Mouse (Mus musculus) lung, postnatal 4 days (tissue): Measurements from ENCODE around the gene H2-DMa.
A peak's percentile ranks its signal among the peaks of the same experiment; 100 is the strongest.

Source experiments
- DNase-seq, 2 experiments: peaks; one replicate each; pipeline ENCODE4 v3.0.0; 2021

H2-DMa gene

DNA sequence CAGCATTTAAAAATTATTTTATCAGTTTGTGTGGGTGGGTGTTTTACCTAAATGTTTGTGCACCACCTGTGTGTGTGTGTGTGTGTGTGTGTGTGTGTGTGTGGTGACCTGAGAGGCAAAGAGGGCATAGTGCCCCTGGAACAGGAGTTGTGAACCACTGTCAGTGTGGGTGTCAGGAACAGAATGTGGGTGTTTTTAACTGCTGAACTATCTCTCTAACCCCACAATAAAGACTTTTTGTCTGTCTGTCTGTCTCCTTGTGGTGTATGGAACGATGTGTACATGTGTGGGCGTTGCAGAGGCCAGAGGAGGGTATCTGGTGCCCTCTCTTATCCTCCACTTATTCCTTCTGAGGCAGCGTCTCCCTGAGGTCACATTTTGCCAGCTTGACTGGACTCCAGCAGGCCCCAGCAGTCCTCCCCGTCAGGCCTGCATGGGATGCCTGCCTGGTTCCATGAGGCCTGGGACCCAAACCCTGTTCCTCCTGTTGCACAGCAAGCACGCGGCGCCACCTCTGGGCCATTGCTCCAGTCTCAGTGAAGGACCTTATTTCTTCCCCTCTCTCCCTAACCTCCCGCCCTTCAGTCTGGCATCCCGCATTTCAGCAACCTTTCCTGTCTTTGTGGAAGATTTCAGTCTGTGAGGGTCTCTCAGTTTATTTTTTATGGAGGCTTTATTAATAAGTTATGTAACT lies 45.0 kb downstream of the H2-DMa start:
- DNase-seq, result peak; percentile 35 to 38

DNA sequence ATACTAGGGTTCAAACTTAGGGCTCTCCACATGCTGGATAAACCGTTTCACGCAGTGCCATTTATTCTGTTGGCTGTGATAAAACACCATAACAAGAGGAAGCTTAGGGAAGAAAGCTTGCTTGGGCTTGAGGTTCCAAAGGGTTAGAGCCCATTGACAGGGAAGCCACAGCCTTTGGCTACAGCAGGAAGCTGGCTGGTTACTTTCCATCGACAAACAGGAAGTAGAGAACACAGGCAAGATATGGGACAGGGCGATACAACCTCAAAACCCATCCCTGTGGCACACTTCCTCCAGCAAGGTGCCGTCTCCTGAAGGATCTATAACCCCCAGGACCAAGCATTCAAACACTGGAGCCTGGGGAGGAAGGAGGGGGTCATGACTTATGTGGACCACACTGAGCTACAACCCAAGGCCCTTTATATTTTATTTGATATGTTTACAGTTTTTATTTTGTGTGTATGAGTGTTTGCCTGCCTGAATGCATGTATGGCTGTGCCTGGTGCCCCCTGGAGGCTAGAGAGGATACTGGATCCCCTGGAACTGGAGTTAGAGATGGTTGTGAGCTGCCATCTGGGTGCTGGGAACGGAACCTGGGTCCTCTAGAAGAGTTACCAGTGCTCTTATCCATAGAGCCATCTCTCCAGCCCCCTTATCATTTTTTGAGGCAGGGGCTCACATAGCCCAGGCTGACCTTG lies 45.8 kb downstream of the H2-DMa start:
- DNase-seq, result peak in 1 of 2 experiments; percentile 28

DNA sequence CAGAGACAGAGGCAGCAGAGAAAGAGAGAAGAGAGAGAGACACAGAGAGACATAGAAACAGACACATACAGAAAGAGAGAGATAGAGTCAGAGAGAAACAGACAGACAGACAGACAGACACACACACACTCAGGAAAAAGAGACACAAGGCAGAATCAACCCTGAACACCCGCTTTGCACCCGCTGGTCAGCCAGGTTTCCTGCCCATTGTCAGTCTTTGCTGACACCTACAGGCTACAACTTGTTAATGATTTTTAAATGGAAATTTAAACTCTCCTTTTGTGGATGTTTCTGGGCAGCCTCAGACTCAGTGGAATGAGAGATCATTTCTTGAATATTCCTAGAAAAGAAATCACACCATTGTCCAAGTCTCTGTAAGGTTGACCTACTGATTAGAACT lies 49.9 kb downstream of the H2-DMa start:
- peak in 1 of 2 experiments; percentile 56 for DNase-seq

DNA sequence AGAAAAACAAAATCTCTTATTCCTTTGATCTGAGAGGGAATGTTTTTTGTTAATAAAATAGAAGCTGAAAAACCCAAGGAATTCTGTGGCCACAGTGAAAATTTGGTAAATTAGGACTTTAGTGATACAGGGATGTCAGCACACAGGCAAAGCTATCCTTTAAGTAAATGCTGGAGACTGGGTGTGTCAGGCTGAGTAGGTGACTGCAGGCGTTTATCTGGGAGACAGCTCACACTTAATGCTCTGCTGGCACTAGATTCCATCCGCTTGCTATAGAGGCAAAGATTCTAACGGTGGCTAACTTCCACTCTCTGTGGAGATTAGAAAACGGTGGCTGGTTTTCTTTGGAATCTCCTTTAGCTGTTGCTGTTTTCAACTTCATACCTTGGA lies 51.1 kb downstream of the H2-DMa start:
- DNase-seq, result no peak

DNA sequence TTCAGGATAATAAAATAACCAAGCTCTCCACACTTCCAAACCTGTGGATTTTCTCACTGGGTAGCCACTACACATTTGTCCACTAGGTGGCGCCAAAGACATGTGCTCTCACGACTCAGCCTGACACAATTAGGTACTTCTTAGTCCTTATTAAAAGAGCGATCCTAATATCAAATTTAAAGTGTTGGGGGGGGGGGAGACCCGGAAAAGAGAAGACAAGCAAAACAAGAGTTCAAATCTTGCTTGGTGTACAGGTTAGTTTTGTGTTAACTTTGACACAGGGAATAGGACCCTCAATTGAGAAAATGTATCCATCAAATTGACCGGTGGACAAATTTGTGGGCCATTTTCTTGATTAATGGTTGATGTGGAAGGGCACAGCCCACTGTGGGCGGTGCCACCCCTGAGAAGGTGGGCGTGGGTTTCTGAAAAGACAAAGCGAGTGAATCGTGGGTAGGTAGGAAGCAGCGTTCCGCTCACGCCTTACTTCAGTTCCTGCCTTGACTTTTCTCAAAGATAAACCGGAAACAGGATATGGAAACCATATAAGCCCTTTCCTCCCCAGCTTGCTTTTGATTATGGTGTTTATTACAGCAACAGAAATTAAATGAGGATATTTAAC lies 51.6 kb downstream of the H2-DMa start:
- peak; percentile 68 to 87 for DNase-seq

DNA sequence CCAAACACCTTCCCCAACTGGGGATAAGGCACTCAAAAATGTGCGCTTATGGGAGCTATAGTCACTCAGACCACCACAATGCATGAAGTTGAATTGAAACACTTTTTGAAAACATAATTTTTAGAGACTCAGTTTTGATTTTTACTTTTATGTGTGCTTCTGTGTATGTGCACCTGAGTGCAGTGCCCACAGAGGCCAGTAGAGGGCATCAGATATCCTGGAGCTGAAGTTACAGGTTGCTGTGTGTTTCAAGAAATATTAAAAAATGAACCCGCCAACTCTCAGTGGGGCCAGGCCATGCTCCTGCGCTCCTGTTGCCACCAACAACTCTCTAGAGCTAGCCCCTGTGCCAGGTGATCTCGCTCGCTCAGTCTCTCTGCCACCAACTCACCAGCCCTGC lies 53.2 kb downstream of the H2-DMa start:
- DNase-seq, result no peak

DNA sequence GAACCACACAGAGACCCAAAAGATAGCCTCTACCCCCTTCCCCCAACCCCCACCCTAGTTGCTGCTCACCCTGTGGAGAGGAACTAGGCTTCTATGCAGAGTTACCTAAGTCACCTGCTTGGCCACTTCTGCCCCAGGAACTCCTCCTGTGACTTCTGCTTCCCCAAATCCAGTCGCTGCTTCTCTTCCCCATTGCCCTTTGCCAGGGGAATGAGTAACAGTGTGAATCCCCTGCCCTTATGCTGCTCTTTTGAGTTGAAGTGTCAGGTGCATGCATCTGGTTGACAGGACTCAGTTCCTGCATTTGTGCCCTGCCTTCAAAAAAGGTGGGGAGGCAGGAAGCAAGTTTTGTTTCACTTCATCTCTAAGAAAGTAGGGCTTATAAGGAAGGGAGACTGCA lies 54.7 kb downstream of the H2-DMa start:
- no peak for DNase-seq

DNA sequence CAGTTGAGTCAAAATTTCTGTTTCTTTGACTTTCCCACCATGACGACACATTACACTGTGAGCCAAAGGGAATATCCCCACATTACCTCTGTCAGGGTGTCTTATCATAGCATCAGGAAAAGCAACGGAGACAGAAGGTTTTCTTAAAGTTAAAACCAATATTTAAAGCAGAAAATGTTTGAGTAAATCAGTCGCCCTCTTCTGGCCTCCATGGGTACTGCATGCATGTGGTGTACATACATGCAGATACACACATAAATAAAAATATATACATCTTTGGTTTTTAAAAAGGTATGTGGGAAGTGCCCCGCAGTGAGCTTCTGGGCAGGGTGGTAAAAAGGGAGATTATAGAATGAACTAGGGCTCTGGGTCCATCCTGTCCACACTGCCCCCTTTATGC lies 57.8 kb downstream of the H2-DMa start:
- DNase-seq, result no peak

DNA sequence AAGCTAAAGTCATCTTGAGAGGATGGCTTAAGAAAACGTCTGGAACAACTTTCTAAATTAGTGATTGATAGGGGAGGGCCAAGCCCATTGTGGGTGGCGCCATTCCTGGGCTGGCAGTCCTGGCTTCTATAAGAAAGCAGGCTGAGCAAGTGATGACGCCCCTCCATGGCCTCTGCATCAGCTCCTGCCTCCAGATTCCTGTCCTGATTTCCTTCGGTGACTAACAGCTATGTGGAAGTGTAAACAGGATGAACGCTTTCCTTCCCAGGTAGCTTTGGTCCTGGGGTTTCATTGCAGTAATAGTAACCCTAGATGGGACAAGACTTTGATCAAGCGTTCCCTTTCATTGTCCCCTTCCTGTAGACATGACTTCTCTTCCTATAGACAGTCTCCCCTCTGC lies 59.7 kb downstream of the H2-DMa start:
- DNase-seq, result no peak

DNA sequence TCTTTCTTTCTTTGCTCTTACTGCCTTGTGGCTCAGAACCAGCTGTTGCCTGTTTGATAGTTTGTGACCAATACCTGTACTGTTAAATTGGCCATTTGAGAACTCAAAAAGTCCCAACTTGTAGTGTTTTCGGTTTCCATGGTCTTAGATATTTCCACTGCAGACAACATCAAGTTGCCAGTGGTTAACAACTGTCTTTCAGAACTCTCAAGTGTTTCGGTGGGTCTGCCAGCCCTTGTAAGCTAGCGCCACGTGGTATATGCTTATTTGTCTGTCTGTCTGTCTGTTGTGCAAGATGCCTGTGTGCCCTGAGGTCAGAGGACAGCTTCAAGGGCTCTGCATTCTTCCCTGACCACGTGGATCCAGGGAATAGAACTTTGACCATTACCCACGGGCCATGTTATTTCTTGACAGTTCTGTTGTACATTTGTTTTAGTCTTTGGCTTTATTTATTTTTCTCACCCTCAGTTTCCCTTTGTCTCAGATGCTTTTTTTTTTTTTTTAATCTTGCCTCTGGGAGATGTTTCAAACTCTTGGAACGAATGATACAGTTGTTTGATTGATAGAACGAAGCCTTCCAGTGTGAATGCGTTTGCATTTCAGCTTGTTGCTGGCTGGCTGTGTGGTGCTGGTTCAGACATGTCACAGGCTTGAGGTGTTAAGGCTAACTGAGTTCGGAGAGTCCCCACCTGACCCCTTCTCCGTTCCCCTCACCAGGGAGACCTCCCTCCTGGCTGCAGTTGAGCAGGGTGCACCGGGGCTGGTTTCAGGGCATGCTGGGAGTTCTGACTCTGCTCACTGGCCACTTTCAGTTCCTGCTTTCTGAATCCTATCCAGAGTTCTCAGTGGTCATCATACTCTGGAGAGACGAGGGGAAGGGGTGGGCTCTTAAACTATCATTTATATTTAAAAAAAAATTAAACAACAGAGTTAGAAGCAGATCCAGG lies 60.8 kb downstream of the H2-DMa start:
- DNase-seq, result no peak

DNA sequence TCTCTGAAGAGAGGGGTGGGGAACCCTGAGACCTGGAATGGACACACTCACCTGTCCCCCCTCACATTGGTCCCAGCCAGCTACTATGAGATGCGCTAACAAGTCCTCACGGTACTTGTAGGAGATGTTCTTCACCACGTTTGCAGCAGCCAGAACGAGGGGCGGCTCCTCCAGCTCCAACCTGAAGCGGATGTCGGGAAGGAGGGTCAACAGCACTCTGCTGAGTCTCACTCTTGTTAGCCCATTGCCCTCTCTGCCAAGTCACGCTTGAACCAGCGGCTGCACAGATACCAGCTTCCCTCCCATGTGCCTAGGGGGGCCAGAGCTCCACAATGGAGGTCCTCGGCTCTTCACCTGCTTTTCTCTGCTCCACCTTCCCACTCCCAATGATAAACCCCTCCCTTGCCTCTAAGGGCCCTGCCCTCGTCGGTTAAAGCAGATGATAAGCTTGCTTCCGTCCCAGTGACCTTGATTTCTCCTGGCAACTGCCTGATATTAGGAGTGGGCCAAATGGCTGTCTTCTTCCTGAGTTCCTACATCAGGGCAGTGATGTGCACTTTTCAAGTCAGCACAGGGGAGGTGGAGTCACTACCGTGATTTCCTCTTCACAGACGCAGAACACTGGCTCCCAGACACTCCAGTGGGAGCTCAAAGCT lies 64.4 kb downstream of the H2-DMa start:
- no peak for DNase-seq

DNA sequence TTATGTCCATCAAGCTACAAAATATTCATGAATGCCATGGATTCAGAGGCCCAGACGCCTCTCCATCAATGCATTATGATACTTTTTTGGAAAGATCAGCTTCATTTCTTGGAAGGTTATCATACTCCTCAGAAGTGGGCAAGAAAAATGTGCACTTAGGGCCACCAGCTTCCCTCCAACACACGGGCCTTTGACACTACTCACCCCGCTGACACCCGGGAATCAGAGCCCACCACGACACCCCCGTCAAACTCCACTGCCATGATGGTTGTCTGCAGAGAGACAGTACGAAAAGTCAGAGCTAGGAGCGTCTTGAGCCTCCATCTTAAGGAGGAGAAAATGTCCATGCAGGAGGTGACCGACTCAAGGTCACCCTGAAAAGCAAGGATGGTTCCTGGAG lies 66.2 kb downstream of the H2-DMa start:
- DNase-seq, result no peak

DNA sequence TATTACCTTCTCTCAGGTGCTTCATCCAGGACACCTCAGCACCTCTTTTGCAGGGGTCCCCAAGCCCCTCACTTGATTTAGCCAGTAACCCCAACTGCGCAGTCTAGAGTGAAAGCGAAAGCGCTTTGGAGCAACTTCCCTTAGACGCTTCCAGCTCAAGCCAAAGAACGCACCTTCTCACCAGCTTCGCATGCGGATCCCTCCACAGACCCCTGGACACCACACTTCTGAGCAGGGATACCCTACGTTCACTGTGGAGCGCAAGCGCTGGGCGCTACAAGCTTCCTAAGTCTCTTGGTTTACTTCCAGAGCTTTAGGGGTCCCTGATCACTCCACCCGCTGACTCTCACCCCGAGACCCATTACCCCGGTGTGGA lies 67.5 kb downstream of the H2-DMa start:
- DNase-seq, result no peak

DNA sequence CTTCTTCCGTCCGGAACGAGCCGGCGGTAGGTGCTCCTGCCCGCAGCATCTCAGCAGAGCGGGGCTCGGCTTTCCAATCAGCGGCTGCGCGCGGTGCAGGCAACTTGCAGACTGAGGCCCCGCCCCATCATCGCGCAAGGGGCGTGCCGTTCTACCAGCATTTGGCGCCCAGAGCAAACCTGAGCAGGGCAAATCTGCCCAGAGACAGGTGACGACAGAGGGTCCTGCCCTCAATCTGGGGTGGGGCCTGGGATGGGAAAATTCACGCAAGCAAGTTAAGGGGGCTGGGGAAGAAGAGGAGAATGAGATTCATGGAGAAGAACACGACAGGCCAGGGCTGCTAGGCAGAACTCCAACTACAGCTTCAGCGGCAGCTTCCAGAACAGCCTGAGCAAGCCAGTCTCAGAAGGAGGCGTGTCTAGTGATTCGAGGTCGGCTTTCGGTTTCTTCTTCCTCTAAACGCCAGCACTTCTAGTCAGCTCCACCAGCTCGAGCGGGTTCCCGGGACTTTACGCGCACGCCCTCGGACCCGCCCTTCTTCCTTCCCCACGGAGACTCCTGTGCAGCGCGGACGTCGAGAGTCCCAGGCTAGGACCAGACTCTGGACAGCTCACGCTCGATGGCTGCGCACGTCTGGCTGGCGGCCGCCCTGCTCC lies 68.0 kb downstream of the H2-DMa start, which contains the start of the genes Tap1 and Psmb9:
TSS of gene Tap1 (plus strand) at position 293 of the 656 bp plus-strand sequence.
TSS of gene Psmb9 (minus strand) at position 504 of the 656 bp plus-strand sequence.
- DNase-seq, result peak; percentile 97 to 99

DNA sequence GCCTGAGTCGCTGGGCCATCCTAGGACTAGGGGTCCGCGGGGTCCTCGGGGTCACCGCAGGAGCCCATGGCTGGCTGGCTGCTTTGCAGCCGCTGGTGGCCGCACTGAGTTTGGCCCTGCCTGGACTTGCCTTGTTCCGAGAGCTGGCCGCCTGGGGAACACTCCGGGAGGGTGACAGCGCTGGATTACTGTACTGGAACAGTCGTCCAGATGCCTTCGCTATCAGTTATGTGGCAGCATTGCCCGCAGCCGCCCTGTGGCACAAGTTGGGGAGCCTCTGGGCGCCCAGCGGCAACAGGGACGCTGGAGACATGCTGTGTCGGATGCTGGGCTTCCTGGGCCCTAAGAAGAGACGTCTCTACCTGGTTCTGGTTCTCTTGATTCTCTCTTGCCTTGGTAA lies 68.7 kb downstream of the H2-DMa start:
- no peak for DNase-seq
